Mouse (Mus musculus): ENCODE measurements around the gene 4930518I15Rik.
"Not testable (repeated sequence)": the region's sequence is repeated elsewhere in the genome, so short reads cannot be mapped to it uniquely, and the experiment has no call there.

Gene 4930518I15Rik

DNA sequence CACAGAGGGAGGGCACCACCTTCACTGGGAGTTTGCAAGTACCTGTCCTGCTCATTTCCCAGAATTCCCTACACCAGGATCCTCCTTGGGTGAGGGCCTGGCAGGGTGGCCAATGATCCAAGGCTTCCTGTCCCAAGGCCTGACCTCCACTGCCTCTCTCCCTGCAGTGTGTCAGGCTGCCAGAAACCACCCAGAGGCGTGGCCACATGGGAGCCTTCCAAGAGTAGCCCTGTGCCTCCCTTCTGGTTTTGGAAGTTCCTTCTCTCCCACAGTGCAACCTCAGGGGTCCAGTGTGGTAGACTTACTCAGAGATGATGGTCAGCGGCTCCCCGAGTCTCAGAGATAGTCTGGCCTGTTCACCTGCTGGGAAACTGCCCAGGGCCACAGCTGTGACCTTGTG is 21.8 kb upstream of the 4930518I15Rik start:
- peak; percentile 49 for DNase-seq (ENCODE audit: extremely low read depth, insufficient read length, low spot score)

DNA sequence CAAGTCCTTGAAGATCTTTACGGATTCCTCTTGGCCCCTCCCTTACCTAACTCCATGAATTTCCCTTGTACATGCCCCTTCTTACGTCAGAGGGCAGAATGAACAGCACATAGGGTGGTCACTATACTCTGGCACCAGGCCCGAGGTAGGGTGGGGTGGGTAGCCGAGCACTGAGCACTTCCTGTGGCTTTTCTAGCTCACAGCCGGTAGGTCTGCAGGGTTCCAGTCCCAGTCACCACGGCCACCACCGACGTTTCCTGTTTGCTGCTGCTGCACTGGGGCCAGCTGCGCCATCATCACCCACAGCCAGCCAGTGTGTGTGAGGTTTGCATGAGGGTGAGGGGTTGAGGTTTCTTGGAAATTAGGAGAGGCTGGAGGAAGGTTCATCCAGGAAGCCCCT is 20.0 kb upstream of the 4930518I15Rik start:
- DNase-seq (ENCODE audit: extremely low read depth, insufficient read length, low spot score) = peak; percentile 24

DNA sequence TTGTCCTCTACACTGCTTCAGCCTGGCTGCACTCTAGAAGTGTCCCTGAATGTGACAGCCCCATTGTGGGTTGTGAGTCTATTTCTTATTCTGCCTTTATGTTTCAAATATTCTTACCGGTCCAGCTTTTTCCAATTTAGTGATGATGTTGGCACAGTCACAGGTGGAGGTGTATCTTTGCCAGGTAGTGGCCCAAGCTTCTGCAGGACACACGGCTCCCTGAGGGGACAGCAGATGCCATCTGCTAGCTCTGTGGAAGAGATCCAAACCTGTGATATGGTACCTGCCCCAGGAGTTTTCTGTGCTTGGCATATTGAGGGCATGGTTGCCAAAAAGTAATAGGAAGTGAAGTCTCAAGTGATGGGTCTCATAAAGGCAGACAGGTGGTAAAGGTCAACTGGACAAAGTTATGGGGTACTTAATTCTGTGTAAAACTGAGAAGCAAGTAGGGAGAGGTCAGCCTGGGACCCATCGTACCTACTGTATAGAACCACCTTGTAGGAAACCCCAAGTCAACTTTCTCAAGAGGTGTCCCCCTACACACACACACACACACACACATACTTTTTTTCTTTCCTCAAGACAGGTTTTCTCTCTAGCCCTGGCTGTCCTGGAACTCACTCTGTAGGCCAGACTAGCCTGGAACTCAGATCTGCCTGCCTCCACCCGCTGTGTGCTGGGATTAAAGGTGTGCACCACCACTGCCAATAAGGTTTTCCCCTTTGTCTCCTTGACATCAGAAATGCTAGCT is 17.2 kb upstream of the 4930518I15Rik start:
- DNase-seq (ENCODE audit: extremely low read depth, insufficient read length, low spot score) = no peak

DNA sequence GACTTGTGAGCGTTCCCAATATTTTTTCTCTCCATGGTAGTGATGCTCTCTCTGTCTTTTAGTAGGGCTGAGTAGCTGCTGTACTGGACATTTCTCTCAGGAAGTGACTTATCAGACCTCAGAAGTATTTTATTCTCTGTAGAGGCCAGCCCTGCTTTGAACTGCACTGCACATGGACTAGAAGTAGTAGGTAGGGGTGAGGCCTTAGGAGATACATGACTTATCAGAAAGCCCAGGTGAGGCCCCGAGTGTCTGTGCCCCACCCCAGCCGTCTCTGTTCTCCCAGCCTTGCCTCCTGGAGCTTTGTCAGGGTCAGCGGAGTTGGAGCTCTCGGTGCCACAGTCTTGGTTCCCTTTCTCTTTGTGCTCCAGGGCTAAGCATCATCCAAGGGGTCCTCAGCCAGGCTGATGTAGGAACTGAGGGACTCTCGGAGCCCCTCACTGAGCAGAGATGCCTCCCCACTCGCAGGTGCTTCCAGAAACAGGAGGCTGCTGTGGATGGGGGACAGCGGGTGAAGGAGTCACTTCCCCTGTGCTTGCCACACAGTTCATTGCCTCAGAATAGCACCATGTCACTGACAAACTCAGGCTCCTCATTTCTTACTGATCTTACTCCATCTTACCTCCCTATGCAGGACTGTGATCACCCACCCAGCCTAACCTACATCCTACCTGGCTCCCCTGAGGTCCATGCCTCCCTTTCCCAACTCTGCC is 16.5 kb upstream of the 4930518I15Rik start:
- no peak for DNase-seq (ENCODE audit: extremely low read depth, insufficient read length, low spot score)

DNA sequence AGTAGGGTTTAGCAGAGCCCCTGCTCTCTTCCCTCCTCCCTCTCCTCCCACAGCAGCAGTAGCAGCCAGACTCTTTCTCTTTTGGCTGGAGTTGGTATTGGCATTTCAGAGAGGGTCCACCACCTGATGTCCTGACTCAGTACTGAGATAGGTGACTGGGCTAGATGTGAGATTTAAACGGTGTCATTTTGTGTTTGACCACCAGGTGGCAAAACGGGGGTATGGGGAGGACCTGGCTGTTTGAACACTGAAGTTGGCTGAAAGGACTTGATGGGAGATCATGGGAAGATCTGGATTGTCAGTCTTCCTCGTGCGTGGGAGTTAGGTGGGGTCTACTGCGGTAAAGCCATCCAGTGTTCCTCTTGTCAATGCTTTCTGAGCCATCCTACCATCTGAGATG is 15.9 kb upstream of the 4930518I15Rik start:
- DNase-seq (ENCODE audit: extremely low read depth, insufficient read length, low spot score) = peak; percentile 25

DNA sequence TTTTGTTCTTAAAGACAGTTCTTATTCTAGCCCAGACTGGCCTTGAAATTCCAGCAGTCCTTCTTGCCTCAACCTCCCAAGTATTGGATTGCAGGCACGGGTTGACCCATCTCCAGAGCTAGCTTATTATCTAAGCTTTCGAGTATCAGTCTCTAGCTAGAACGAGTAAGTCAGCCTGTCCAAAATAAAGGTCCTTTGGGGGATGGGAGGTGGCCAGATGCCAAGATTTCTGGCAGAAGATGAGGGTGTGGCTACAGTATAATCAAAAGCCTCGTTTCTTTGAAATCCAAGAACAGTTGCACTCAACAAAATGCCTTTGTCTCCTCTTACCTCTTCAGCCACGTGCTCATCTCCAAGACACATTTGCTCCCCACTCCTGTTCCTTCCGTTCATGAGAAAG is 12.8 kb upstream of the 4930518I15Rik start:
- DNase-seq (ENCODE audit: extremely low read depth, insufficient read length, low spot score) = no peak

DNA sequence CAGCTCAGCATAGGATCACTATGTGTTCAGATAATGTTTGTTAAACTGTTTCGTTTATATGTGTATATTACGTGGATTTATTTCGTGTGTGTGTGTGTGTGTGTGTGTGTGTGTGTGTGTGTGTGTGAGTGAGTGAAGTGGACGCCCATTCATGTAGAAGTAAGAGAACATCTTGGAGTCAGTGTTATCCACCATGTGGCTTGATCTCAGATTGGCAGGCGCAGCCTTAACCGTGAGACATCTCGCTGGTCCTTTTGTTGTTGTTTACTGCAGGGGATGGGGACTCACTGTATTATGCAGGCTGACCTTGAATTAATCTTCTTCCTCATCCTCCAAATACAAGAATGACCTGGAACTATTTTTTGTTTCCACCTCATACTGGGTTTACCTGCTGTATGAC is 11.8 kb upstream of the 4930518I15Rik start:
- DNase-seq (ENCODE audit: extremely low read depth, insufficient read length, low spot score) = no peak

DNA sequence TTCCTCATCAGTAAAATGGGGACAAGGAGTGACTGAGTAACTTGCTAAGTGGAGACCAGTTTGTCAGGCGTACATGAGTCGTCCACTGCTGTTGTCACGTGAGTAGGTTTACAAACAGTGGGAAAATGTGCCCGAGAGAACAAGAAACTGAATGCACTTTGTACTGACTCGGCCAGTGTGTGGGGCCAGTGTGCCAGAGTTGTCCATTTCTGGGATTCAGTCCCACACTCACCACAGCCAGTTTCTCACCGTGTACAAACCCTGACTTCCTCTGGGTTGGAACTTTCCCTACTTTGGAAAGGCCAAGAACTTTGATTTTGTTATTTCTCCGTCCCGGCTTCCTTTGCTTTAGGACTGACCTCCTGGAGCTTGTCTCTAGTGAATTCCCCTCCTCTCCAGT is 11.2 kb upstream of the 4930518I15Rik start:
- DNase-seq (ENCODE audit: extremely low read depth, insufficient read length, low spot score) = no peak

DNA sequence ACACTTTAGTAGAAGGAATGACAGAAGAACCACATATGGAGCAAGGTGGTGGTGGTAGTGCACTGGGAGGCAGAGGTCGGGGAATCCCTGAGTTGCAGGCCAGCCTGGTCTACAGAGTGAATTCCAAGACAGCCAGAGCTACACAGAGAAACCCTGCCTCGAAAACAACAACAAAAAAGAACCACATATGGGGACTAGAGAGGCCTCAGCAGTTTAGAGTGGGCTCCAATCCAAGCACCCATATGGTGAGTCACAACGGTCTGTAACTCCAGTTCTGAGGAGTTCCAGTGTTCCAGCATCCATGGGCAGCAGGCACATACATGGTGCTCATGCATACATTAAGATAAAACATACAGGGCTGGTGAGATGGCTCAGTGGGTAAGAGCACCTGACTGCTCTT is 6.7 kb upstream of the 4930518I15Rik start:
- DNase-seq (ENCODE audit: extremely low read depth, insufficient read length, low spot score) = peak; percentile 19

DNA sequence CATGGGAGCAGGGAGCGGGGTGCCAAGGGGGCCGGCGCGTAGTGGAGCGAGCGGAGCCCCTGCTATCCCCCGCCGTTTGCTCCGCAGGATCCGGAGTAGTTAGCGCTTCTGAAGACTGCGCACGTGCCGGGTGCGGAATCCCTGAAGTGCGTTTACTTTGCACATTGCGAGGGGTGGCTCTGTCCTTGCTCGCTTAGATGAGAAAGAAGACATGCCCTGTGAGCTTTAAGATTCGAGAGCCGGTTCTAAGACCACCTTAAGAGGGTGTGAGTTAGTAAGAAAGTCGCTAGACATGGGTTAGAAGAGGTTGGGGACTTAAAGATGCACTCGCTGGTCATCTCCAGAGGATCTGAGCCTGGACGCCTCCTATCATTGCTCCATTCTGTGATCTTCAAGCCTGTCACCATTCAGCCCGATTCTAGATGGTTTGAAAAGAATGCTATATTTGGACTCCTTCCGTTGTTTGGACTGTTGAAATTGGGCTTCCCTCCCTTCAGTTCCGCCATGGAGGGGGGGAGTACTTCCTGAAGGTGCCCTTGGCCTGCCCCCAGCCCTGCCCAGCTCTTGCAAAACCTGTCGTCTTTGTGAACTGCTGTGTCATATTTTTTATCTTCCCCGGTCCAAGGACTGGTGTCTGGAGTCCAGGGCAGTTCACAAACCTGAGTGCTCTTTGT is 5.9 kb upstream of the 4930518I15Rik start:
- peak; percentile 62 for DNase-seq (ENCODE audit: extremely low read depth, insufficient read length, low spot score)

DNA sequence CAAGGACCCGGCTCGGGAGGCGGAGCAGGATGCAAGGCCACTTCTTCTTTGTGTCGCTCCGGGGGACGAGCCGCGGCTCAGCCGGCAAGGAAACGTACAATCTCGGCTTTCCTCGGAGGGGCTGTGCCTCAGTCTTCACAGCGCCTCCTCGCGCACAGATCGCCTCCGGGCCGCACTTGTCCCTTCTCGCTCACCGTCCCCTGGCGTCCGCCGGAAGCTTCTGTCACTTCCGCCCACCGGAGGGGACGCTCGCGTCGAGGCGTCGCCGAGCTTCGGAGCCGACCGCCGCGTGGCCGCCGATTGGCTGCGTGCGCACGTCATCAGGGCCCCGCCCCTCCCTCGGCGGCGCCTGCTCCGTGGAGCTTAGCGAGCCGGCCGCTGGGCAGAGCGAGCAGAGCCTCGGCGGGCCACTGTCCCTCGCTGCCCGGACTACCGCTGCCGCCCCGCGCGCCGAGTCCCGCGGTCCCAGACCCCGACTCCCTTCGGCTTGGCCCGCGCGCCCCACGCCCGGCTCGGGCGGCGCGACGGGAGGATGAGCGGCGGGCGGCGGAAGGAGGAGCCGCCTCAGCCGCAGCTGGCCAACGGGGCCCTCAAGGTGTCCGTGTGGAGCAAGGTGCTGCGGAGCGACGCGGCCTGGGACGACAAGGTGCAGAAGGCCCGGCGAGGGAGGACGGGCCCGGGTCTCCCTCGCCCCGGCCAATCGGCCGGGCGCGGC is 5.2 kb upstream of the 4930518I15Rik start, which contains the start of gene Rab5if:
Gene Rab5if (plus strand): TSS at position 357 of the 715 bp plus-strand sequence.
- peak; percentile 98 for DNase-seq (ENCODE audit: extremely low read depth, insufficient read length, low spot score)

DNA sequence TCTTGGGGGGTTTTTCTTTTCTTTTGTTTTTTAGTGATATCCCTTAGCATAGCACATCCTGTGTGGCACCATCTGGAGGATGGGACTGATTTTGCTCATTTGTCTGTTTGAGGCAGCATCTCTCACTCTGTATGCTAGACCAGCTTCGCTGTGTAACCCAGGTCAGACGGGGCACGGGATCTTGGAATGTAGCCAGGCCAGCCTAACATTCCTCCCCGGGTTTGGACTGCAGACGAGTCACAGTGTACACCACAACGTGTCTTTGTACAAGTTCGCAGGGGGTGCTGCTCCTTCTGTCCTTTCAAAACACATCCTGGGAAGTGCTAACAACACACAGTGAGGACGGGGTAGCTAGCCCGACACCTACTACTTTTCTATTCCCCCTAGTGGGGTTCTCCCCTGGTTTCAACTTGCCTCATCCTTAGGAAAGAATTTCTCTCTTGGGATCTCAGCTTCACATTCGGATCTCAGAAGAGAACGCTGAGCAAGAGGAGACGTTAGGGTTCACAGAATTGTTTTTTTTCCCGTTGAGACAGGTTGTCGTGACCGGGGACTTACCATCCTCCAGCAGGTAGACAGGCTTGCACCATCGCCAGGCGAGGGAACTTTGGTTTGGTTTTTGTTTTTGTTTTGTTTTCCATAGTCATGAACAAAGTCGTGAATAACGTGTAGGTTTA is 4.4 kb upstream of the 4930518I15Rik start:
- DNase-seq (ENCODE audit: extremely low read depth, insufficient read length, low spot score) = peak; percentile 36

DNA sequence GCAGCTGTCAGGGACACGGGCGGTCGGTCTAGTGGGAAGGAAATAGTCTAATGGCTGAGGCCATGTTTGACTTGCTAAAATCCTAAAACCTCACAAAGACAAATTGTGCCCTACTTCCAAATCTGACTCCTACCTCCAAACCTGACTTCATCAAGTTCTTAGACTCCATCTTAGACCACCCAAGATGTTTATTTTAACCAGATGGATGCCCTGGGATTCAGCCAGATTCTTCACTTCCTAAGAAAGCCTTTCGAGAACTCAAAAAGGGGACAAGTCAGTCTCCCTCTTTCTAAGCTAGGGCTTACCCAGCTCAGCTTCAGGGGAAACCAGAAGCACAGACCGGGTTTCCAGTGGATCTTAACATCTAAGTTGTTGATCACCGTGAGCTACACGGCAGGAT is 925 bp upstream of the 4930518I15Rik start:
- no peak for DNase-seq (ENCODE audit: extremely low read depth, insufficient read length, low spot score)

DNA sequence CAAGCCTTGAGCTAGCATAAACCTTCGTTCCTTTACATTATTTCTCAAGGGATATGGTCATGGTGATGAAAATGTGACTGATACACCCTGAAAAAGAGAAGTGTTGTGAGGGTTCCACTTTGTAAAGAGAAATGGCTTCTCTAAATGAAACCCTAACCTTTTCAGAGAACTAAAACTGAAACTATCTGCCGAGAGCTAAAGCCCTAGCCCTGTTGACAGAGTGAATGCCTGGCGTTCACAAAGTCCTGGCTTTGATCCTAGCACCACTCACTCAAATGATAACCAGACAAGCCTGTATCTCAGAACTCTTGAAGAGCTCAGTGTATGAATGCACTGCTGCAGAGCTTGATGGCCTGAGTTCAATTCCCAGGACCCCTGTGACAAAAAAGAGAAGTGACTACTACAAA is 358 bp downstream of the 4930518I15Rik start:
- DNase-seq (ENCODE audit: extremely low read depth, insufficient read length, low spot score) = no peak

DNA sequence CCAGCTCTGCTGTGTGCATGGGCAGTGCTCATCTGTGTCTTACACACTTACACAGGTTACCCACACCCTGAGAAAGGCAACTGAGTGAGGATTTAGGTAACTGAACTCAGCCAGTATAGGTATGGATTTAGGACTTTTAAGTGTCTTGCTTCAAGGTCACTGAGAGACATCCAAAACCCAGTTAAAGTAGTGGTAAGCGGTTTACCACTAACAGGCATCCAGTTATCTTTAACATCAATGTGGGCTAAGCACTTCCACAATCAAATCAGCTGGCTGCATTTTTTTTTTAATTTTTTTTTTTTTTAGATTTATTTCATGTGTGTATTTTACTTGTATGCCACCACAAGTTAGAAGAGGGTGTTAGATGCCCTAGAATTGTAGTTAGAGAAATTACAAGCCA is 1.4 kb downstream of the 4930518I15Rik start:
- no peak for DNase-seq (ENCODE audit: extremely low read depth, insufficient read length, low spot score)

DNA sequence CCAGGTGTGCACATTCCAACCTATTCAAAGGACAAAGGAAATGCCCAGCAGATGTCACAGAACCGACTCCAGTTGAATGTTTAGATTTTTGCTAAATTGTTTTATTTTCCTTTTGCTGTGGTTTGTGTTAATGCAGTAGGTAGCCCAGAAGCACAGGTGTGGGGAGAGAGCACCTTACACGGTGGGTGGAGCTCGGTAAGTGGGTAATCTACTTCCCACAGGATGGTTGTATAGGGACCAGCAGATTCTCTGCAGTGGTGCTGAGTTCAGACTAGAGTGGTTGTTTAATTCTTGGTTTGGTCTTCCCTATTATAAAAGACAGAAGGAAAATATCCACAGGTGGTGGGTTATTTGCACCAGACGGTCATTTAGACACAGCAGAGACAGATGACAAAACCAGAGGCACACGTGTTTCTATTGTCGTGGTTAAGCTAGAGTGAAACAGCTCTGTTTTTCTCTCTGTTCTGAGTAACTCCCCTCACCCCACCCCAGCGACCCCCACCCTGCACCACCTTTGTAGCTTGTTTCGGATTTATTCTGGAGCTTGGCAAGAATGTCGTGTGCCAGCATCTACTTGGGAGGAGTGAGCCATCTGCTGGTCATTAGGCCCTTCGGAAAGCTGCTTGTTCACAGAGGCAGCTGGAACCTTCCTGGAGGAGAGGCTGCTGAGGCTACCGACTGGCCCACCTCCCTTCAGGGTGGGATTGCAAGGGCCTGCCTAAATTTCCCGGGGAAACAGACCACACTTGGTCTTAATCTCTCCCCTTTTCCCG is 3.6 kb downstream of the 4930518I15Rik start:
- DNase-seq (ENCODE audit: extremely low read depth, insufficient read length, low spot score) = not testable (repeated sequence)

DNA sequence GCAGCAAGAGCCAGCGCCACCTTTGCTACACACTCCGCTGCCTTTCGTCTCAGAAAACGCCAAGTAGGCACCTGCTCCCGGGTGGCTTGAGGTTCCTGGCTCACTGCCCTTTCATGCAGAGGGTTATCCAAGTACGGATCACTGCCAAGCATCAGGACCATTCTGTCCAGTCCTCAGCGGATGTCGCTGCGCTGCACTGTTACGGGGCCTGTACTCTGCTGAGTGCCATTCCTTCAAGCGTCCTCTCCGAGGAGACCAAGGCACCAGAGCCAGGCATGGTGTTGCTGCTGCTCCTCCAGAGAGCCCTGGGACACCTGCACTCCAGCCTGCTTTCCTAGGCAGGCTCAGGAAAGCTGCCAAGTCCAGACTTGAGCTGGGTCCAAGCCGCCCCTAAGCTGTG is 4.2 kb downstream of the 4930518I15Rik start:
- not testable (repeated sequence) for DNase-seq (ENCODE audit: extremely low read depth, insufficient read length, low spot score)

DNA sequence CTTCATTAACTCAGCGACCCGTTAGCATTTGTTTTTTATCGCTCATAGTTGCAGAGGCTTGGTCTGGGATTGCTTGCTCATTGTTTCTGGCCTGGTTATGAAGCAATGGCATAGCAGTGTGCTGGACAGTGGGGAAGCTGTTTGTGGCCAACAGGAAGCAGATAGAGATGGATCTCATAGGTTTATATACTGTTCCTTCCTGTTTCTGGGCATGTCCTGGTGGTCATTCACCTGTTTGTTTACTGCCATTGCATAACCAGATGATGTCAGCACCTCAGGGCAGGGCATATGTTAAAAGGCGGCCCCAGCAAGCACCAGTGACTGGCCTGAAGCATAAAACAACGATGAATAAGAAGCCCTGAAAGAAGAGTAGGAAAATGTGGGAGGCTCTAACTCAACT is 7.2 kb downstream of the 4930518I15Rik start:
- no peak for DNase-seq (ENCODE audit: extremely low read depth, insufficient read length, low spot score)

DNA sequence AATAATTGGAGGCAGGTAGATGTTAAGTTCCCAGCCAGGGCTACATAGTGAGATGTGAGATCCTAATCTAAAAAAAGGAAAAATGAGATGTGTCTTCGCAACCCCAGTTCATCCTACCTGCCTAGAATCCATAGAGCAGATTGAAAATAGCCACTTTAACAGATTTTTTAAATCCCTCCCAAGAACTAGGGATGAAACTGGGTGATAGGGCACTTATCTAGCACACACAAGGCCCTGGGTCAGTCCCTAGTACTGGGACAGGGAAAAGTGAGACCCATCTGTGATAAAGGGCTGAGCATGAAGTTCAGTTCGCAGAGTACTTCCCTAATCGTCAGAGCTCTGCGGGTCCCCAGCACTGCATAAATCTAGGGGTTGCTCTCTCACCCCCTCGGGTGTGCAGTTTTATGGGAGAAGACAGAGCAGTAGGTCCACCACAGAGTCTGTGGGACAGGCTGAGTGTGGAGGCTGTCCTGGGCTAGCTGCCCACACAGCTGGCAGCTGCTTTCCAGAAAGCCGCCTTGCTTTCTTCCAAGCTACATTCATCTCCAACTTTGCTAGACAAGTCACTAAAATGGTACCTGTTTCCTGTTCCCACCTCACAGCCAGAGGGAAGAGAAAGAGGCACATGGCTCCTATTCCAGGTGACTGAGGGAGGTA is 9.1 kb downstream of the 4930518I15Rik start:
- no peak for DNase-seq (ENCODE audit: extremely low read depth, insufficient read length, low spot score)

Data from 3134 (cell line).